Mouse (Mus musculus): ENCODE measurements at regions not wholly inside any gene's neighbourhood (a gene's known extent, or its start where the extent isn't known, plus 50 kb on each side); places are given as distances from the start of the nearest gene placed in this dataset.
A peak's percentile ranks its signal among the peaks of the same experiment; 100 is the strongest.

DNA sequence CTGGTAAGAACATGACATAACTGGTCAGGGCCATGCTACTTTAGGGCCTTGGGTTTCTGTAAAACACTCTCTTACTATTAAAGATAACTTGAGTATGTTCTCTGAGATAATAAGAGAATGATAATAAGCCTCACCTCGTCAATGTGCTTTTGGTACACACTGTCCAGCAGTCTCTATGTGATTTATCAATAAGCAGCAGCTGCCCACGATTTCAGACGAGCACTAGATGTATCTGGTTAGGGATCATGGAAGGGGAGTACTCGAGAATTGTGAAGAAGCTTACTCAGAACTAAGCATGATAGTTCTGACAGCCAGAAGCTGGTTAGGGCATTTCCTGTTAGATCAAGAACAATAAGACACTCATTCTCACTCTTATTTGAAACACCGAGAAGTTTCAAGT, 53.8 kb downstream of the Neurod6 start:
- ATAC-seq (replicated peaks; ENCODE audit: low FRiP score, low TSS enrichment, poor library complexity, severe bottlenecking) = peak; percentile 52

DNA sequence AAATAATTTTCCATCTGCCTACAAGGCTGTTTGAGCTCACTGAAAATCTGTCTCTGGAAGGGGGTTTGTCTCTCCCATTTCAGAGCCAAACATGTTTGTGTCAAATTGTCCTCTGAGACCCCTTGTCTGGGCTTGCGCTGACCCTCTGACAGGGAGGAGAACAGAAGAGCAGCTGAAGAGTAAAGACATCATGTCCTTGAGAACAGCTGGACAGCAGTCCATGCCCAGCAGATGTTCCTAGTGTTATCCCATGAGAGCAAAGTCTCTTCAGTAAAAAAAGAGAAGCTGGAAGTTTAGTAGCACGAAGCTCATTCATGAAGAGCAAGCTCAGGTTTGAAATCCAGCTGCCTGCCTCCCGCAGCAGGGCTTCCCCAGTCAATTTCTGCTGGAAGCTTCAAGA, 60.7 kb downstream of the Neurod6 start:
- ATAC-seq (replicated peaks; ENCODE audit: low FRiP score, low TSS enrichment, poor library complexity, severe bottlenecking) = no peak

DNA sequence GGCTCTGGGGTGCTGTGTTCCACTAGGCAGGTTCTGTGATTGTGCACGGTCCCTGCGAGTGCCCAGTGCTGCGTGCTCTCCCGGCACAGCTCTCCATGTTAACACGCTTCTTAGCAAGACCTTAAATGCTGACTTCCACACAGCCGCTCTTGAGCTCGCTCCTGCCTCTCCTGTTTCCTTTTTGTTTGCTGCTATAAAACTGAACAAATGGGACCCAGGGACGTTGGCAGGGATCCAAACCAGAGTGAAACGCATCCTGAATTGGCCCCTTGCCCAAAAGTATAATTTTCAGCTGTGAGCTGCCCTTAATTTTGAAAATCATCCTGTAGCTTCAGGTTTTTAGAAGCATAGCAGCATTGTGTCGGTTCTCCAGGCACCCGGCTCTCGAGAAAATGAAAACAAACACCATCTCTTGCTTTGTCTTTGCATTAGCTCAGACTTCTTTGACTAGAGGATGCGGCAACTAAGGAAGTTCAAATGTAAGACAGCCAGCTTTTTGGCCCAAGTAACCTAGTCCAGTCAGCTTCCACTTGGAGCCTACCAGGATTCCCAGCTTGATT, 63.1 kb downstream of the Neurod6 start:
- ATAC-seq (replicated peaks; ENCODE audit: low FRiP score, low TSS enrichment, poor library complexity, severe bottlenecking) = peak; percentile 52

DNA sequence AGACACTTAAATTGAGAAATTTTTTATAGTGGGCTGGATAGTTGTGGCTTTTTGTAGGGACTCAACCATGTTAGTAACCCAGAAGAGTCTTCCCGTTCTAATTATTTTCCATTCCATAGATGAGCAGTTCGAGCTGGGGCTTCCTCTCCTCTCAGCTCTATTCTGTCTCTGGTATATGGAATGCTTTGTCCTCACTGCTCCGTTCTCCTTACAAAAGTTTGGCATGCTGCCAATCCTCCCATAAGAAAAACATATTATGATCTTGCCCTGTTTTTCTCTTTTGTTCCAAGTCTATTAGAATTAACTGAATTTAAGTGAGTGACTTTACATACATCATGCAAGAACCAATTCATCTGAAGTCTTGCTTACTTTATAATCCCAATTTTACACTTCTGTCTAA, 70.7 kb downstream of the Neurod6 start:
- ATAC-seq (replicated peaks; ENCODE audit: low FRiP score, low TSS enrichment, poor library complexity, severe bottlenecking) = no peak

DNA sequence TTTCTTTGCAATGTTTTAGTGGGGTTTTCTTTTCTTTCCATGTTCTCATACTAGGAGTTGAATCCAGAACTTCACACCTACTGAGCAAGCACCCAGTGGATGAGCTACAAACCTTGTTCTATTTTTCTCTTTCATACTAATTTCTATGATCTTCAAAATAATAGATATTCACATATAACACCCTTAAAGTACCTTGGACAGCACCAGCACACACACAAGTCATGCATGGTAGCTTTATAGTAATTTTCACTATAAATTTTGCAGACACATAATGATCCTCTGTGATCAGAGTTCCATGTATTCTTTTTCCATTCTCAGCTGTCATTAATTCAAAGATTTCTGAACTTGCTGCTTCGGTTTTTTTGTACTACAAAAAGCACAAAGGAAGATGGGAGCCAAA, 71.1 kb downstream of the Neurod6 start:
- ATAC-seq (replicated peaks; ENCODE audit: low FRiP score, low TSS enrichment, poor library complexity, severe bottlenecking) = peak; percentile 50; the same call in 1 of the 2 replicates

DNA sequence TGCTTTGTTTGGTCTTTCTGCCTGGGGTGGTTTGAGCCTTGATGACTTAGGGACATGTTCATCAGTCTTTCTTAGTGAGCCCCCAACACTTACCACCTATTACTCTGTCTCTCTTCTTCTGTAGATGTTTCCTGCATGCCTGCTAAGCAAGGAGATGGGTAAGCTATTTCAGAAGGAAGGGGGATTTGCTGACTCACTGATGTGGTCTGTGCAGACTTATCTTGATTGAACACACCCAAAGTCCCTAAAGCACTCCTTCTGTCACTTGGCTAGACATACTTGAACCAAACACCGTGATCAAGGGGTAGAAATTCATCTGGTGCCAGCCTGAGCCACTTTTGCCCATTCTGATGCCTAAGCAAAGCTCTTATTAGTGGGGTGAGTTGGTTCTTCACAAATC, 72.0 kb downstream of the Neurod6 start:
- peak; percentile 93 for ATAC-seq (replicated peaks; ENCODE audit: low FRiP score, low TSS enrichment, poor library complexity, severe bottlenecking)

DNA sequence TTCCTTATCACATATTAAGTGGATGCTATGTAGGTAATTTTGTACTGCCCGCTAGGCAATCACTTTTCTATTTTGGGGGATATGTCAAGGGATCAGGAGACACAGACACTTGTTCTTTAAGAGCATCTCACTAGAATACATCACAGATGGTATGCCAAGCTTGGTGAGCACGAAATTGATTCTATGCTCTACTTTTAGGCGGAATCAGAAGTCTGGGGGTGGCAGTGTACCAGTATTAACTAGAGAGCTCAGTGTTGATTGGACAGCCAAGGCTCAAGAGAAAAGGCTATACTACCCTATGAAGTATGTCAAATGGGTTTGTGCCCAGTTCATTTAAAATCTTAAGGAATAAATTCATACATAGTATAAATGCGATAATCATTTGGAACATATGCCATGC, 84.0 kb downstream of the Neurod6 start:
- ATAC-seq (replicated peaks; ENCODE audit: low FRiP score, low TSS enrichment, poor library complexity, severe bottlenecking) = no peak

DNA sequence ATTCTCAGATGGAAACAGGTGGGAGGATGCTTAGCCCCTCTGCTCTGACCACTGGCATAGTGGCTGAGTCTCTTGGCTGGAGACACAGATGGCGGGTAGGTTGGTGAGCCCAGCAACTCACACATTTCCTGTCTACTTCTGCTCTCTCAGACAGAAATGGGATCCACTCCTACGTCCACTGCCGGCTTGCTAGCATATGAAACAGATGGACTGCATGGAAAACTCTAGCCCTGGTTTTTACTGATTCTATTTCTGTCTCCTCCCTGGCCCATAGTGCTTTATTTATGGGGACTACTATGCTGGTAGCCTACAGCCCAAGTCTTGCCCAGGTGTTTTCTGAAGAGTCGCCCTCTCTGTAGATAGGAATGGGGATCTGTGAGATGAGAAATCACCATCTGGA, 88.9 kb downstream of the Neurod6 start:
- no peak for ATAC-seq (replicated peaks; ENCODE audit: low FRiP score, low TSS enrichment, poor library complexity, severe bottlenecking)

DNA sequence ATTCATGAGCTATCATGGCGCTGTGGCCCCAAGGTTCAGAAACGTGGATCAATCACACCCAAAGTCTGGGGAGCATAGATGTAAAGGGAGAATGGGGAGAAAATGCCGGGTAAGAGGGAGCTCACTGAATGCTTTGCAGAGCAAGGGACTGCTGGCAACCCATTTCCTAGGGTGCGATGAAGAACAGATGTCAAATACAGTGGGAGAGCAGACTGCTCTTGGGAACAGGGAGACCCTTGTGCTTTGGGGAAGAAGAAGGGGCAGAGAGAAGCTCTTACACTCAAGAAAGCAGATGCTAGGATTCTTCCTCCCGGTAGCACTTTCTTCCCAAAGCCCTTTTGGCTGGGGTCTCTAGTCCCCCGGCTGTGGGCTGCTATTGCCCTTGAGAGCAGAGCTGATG, 100.0 kb downstream of the Neurod6 start:
- ATAC-seq (replicated peaks; ENCODE audit: low FRiP score, low TSS enrichment, poor library complexity, severe bottlenecking) = no peak

DNA sequence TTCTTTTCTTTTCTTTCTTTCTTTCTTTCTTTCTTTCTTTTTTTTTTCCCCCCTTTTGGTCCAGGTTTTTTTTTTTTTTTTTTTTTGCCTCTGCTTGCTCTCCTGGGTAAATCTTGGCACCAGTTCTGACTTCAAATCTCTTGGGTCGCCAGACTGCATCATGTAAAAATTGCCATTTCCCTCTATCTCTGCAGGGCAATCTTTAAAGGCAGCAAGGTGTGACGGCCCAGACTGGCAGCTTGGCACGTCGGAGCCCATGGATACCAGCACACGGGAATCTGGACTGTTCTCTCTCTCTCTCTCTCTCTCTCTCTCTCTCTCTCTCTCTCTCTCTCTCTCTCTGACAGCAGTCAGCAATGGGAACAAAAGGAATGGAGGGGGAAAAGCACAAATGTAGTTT, 101.0 kb downstream of the Neurod6 start:
- ATAC-seq (replicated peaks; ENCODE audit: low FRiP score, low TSS enrichment, poor library complexity, severe bottlenecking) = no peak

DNA sequence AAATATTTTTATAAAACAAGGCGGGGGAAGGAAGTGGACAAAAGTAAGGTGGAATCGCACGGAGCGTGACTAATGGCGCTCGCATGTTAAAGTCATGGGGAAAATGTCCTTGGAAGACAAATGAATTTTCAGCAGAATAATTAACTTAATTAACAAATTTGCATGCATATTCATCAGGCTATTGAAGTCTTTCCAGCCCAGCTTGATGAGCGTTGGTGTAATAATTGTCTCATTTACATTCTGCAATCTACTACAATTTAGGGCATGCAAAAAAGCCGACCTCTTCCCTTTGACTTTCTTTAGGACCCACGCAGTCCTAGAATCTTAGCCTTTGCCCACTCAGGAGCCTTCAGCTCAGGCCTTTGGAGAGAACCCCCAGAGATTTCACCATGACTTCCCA, 101.5 kb downstream of the Neurod6 start:
- ATAC-seq (replicated peaks; ENCODE audit: low FRiP score, low TSS enrichment, poor library complexity, severe bottlenecking) = no peak

DNA sequence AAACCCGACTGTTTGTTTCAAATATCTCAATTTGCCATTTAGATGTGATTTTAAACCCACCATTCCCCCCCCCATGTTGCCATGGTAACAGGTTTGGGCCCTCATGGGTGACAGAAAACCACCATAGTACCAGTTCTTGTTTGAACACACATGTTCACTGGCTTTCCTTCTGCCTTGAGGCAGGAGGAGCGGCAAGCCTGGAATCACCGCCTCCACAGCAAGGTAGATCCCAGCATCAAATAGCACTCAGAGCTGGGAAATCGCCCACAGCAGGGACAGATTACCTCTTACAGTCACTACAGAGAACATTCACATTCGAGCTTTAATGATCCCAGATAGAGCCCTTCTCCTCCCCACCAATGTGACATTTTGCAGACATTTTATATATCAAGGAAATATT, 102.0 kb downstream of the Neurod6 start:
- no peak for ATAC-seq (replicated peaks; ENCODE audit: low FRiP score, low TSS enrichment, poor library complexity, severe bottlenecking)

DNA sequence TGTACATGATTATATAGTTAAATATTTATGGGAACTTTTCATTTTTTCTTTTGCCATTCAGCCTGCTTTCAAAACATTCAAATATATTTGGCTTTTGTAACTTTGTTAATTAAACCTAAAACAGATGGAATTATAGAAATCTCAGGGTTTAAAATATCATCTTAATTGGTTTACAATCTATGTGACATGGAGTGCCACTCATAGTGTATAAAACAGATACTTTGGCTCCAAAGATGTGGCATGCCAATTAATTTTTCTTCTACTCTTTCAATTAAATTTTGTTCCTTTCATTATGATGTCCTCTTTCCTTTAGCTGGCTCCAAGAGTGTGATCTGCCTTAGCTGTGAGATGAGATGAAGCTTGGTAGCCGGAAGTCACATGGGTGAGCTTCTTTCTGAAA, 103.0 kb downstream of the Neurod6 start:
- ATAC-seq (replicated peaks; ENCODE audit: low FRiP score, low TSS enrichment, poor library complexity, severe bottlenecking) = no peak

DNA sequence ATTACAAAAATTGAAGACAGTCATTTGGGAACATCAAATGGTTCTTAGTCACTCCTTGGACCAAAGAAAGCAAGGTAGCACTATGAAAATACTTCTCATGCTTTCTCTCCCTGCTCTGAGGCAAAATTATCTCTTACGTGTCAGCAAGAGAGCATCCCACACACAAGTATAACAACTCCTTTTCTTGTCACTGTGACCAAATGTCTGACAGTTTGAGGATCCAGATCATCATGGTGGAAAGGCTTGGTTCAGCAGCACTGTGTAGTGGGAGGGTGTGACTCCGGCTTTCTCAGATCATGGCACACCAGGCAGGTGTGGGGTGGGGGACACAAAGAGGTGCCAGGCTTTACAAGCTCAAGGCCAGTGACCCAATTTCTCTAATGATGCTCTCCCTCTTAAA, 113.5 kb downstream of the Neurod6 start:
- ATAC-seq (replicated peaks; ENCODE audit: low FRiP score, low TSS enrichment, poor library complexity, severe bottlenecking) = no peak

DNA sequence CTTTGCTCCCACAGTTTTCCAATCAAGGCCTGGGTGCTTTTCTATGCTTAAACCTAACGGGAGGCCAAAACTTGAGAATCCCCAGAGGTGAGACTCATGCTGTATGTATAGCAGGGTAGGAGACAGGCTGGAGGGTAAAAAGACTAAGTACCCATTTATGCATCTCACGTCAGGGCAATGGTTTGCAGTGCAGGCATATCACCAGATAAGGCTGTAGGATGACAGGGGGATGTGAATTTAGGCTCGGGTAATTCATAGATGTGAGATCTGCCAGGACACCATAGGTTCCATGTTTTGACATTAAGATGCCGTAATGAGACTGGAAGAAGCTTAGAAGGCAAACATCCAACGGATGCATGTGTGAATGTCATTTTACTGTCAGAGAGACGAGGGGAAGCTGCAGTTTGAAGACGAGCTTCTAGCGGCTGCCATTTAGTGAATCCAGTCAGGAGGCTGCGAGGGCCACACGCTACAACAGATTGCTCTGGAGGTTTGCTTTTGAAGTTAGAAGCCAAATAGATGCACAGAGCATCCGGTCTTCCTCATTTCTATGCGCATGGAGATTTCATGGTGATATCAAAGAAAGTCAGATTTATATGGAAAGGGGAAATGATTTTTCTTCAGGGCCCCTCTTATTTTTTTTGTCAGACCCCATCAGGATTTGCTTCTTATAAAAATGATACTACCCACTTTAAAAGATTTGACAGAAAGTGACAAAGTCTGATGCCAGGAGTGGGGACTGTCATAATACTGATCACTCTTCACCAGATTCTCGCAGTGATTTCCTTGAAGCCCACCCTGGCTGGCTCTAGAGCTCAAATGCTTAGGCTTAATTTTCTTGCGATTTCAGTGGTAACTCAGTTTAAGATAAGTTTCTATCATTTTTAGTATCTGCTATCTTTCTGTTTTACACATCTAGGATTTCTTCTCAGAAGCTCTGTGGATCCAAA, 113.8 kb downstream of the Adcyap1r1 start:
- ATAC-seq (replicated peaks; ENCODE audit: low FRiP score, low TSS enrichment, poor library complexity, severe bottlenecking) = no peak

DNA sequence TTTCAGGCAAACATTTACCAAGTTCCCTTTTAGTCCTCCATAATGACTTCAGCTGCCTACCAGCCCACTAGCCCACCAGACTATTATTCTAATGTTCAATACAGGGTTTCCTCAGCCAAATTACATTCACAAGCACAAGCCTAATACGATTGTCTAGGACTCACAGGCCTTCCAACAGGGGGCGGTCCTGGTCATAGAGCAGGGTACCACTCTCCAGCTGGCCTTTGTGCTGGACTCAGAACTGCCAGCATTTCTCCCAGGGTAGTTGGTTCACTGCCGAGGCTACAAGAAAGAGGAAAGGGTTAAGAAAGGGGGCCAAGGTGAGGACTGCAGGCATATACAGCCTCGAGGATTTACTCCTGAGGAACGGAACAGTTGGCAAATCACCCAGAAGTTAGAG, 108.8 kb downstream of the Adcyap1r1 start:
- ATAC-seq (replicated peaks; ENCODE audit: low FRiP score, low TSS enrichment, poor library complexity, severe bottlenecking) = no peak

DNA sequence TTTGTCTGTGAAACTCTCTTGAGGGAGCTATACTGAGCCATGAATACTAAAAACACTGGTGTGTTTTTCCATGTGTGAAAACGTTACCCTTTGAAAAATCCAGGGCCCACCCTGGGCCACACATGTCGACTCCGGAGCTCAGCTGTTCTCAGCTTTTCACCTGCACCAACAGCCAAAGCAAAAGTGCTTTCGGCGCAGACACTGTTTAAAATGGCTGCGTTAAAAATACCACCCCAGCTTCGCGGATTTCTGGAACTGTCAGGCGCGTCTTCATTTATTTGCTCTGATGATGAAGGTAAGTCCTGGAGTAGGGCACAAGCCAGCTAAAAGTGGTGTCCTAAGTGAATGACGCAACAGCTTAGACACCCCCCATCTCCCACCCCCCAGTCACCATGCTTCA, 108.0 kb downstream of the Adcyap1r1 start:
- ATAC-seq (replicated peaks; ENCODE audit: low FRiP score, low TSS enrichment, poor library complexity, severe bottlenecking) = no peak
